Mouse (Mus musculus) liver, embryonic 11.5 days (tissue): ENCODE measurements around the gene Chst10. TPM values are rescaled to one million over a fixed set of nuclear protein-coding genes. Genes with fewer than 3 reads are reported as not detected.

Experiments
- ATAC-seq: fragments of 200-750 bp; cut with Nextera tagmentation; replicated peaks from 2 replicates; pipeline ENCODE4 v1.8.0; 2017; ENCODE audit warnings: moderate number of reproducible peaks, mild to moderate bottlenecking, moderate TSS enrichment, moderate library complexity; ENCODE audit not compliant: low FRiP score
- DNase-seq: peaks from one replicate; pipeline ENCODE4 v3.0.0-alpha.2; 2017; ENCODE audit warnings: low spot score
- H3K27ac ChIP-seq: fragments of 300-500 bp; sonication (generic); 2 replicates; pipeline ENCODE4 v1.5.1; 2014; ENCODE audit warnings: mild to moderate bottlenecking, low read depth, low read length, control low read depth
- H3K27me3 ChIP-seq: fragments of 300-500 bp; sonication (generic); replicated peaks from 2 replicates; pipeline ENCODE4 v1.6.1; 2014; ENCODE audit warnings: low read length, mixed read lengths; ENCODE audit not compliant: control insufficient read depth, insufficient read depth
- H3K36me3 ChIP-seq: fragments of 300-500 bp; sonication (generic); 2 replicates; pipeline ENCODE4 v1.6.1; 2014; ENCODE audit warnings: mild to moderate bottlenecking, low read length, moderate library complexity, mixed read lengths; ENCODE audit not compliant: control insufficient read depth, insufficient read depth
- H3K4me1 ChIP-seq: fragments of 300-500 bp; sonication (generic); replicated peaks from 2 replicates; pipeline ENCODE4 v1.6.1; 2014; ENCODE audit warnings: low read length, mixed read lengths; ENCODE audit not compliant: control insufficient read depth, insufficient read depth
- H3K4me2 ChIP-seq: fragments of 300-500 bp; sonication (generic); 2 replicates; pipeline ENCODE4 v1.6.1; 2014; ENCODE audit warnings: mild to moderate bottlenecking, control low read depth, moderate library complexity
- H3K4me3 ChIP-seq: fragments of 300-500 bp; sonication (generic); 2 replicates; pipeline ENCODE4 v1.5.1; 2014; ENCODE audit warnings: low read depth, low read length, control low read depth
- H3K9ac ChIP-seq: fragments of 300-500 bp; sonication (generic); 2 replicates; pipeline ENCODE4 v1.6.1; 2014; ENCODE audit warnings: low read depth, low read length, control low read depth
- H3K9me3 ChIP-seq: fragments of 300-500 bp; sonication (generic); 2 replicates; pipeline ENCODE4 v1.6.1; 2016; ENCODE audit warnings: low read length, inconsistent platforms, mixed read lengths; ENCODE audit not compliant: control insufficient read depth
- WGBS: fragments of 180-500 bp; shearing (Covaris S2); extraction: QIAGEN DNeasy Blood & Tissue Kit; methylation state at CpG from one replicate; pipeline ENCODE4 v1.1.7; 2014; 5-methylcytosine and 5-hydroxymethylcytosine counted together
- polyA plus RNA-seq: library from polyadenylated mRNA; unstranded; fragments of >200 nt; fragmentation: Nextera tagmentation; extraction: Ambion mirVana; gene quantifications from 2 replicates; pipeline ENCODE4 v1.2.1, GENCODE M21; 2014

Gene Chst10
- polyA plus RNA-seq, 1 experiment from 2014 or later = 2.9 TPM

DNA sequence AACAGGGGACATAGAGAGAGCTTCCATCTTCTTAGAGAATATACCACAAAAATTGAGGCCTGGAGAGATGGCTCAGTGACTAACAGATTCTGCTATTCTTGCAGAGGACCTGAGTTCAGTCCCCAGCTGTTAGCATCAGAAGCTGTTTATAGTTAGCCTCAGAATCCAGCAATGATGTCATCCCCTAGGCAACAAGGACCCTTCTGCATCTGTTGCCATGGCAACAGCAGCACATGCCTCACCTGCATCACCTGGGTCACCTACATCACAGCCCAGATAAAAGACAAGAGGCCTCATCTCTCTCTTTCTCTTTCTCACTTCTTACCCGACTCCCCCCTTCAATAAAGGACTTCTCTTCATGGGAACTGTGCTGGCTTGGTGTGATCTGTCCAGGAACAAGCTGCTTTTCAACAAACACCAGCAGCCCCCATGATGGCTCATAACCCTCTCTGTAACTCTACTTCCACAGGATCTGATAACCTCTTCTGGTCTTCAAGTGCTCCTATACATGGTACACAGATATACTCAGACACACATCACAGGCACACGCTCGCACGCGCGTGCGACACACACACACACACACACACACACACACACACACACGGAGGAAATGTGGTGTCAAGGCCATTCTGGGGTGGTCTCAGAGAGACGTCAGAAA, 37.0 kb downstream of the Chst10 start:
- Histone ChIP-seq H3K4me1 (no peaks in the 10 kb centered on the region), H3K36me3 (no peaks in the 10 kb centered on the region), H3K9ac (no peak overlapping the region), H3K4me2 (no peak overlapping the region), H3K9me3 (no peaks in the 10 kb centered on the region), H3K27me3 (no peaks in the 10 kb centered on the region), H3K4me3 (no peak overlapping the region), H3K27ac (no peak overlapping the region)
- WGBS = 83% methylated on average over 9 of the region's 9 CpGs
- DNase-seq (no peak), ATAC-seq (no peak)

- WGBS = 77% methylated on average over 5 of the region's 5 CpGs
- ATAC-seq (no peak), DNase-seq (no peak)
- no peaks in the 10 kb centered on the region for H3K27me3 ChIP-seq
- no peaks in the 10 kb centered on the region for H3K36me3 ChIP-seq
- no peak overlapping the region for H3K4me3 ChIP-seq
- H3K4me1 ChIP-seq = no peaks in the 10 kb centered on the region
- no peak overlapping the region for H3K27ac ChIP-seq
- H3K9me3 ChIP-seq = no peaks in the 10 kb centered on the region
- H3K4me2 ChIP-seq = no peak overlapping the region
- no peak overlapping the region for H3K9ac ChIP-seq
Measured at GRCm38 (mm10) chr1:38860207-38860606, 37.8 kb downstream of the Chst10 start.

- no peak overlapping the region for H3K9ac ChIP-seq
- ATAC-seq (no peak), DNase-seq (no peak)
- no peaks in the 10 kb centered on the region for H3K9me3 ChIP-seq
- no peak overlapping the region for H3K4me2 ChIP-seq
- H3K27me3 ChIP-seq = no peaks in the 10 kb centered on the region
- H3K4me3 ChIP-seq = no peak overlapping the region
- H3K36me3 ChIP-seq = no peaks in the 10 kb centered on the region
- WGBS = 23% methylated on average over 3 of the region's 3 CpGs
- H3K4me1 ChIP-seq = no peaks in the 10 kb centered on the region
- no peak overlapping the region for H3K27ac ChIP-seq
Measured at GRCm38 (mm10) chr1:38856196-38856595, 41.8 kb downstream of the Chst10 start.

GRCm38 (mm10) chr1:38852250-38852649, 45.7 kb downstream of the Chst10 start:
- Histone ChIP-seq H3K36me3 (no peaks in the 10 kb centered on the region), H3K4me1 (no peaks in the 10 kb centered on the region), H3K27ac (no peak overlapping the region), H3K4me3 (no peak overlapping the region), H3K27me3 (no peaks in the 10 kb centered on the region), H3K4me2 (no peak overlapping the region), H3K9ac (no peak overlapping the region), H3K9me3 (no peaks in the 10 kb centered on the region)
- no peak for DNase-seq
- WGBS = 57% methylated on average over 2 of the region's 2 CpGs
- no peak for ATAC-seq

GRCm38 (mm10) chr1:38850650-38851049, 47.3 kb downstream of the Chst10 start:
- DNase-seq (no peak), ATAC-seq (no peak)
- Histone ChIP-seq H3K4me1 (no peaks in the 10 kb centered on the region), H3K4me3 (no peak overlapping the region), H3K36me3 (no peaks in the 10 kb centered on the region), H3K9me3 (no peaks in the 10 kb centered on the region), H3K9ac (no peak overlapping the region), H3K4me2 (no peak overlapping the region), H3K27me3 (no peaks in the 10 kb centered on the region), H3K27ac (no peak overlapping the region)
- WGBS = 47% methylated on average over 2 of the region's 2 CpGs

DNA sequence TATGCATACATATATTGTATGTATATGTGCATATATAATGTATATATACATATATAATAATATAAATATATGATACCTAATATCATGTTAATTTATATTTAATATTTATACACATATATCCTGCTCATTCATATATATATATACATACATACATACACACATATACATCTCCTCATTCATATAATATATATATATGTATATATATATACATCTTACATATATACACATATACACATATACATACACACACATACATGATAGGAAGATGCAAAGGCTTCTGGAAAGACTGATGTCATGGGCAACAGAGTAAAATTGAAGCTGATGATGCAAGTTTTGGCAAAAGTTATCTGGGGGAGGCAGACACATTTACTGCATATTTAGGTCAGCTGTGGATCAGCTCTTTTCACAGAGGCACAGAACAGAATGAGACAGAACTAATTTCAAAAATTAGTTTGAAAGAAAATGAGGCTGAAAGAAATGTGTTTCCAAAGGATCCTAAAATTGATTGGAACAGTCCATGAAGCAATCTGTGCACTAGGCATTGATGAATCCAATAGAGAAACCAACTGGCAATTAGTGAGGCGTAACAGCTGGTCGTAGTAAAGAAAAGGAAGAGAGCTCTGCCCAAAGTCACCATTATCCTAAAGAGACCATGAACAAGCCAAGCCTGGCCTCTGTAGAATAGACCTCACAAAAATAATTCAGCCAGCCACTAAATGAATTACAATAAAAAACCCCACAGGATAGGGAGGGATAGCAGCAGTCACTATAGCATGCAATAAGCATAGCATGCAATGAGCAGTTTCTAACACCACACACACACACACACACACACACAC, 49.3 kb downstream of the Chst10 start:
- Histone ChIP-seq H3K36me3 (no peaks in the 10 kb centered on the region), H3K27me3 (no peaks in the 10 kb centered on the region), H3K4me2 (no peak overlapping the region), H3K9me3 (no peaks in the 10 kb centered on the region), H3K27ac (no peak overlapping the region), H3K4me3 (no peak overlapping the region), H3K9ac (no peak overlapping the region), H3K4me1 (no peaks in the 10 kb centered on the region)
- 86% methylated on average over 2 of the region's 2 CpGs for WGBS
- ATAC-seq (no peak), DNase-seq (no peak)

GRCm38 (mm10) chr1:38847975-38848374, 50.0 kb downstream of the Chst10 start:
- no peak overlapping the region for H3K4me2 ChIP-seq
- no peaks in the 10 kb centered on the region for H3K27me3 ChIP-seq
- no peaks in the 10 kb centered on the region for H3K36me3 ChIP-seq
- H3K9ac ChIP-seq = no peak overlapping the region
- ATAC-seq (no peak), DNase-seq (no peak)
- H3K27ac ChIP-seq = no peak overlapping the region
- H3K4me1 ChIP-seq = no peaks in the 10 kb centered on the region
- no peaks in the 10 kb centered on the region for H3K9me3 ChIP-seq
- 74% methylated on average over 11 of the region's 11 CpGs for WGBS
- H3K4me3 ChIP-seq = no peak overlapping the region

DNA sequence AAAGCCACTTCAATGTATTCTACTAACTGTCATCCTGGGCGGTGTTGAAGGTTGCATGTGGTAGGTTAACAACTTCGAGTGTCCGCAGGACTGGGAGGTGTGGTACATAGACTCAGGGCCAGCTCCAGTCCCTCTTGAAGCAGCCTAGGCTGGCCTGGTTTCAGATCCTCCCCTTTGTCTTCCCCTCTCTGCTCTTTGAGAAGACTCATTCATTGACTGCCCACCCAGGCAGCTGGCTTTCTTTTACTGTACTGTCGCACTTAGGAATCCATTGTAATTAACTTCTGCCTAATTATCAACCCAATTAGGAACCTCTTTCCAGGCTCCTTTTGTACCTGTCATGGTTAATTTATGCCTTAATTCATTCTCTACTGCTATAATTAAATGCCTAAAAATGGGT, 54.7 kb downstream of the Chst10 start:
- no peak overlapping the region for H3K4me2 ChIP-seq
- H3K4me3 ChIP-seq = no peak overlapping the region
- 73% methylated on average over 4 of the region's 4 CpGs for WGBS
- peaks cover 2% of the 10 kb centered on the region for H3K27me3 ChIP-seq
- ATAC-seq = no peak
- no peaks in the 10 kb centered on the region for H3K4me1 ChIP-seq
- no peaks in the 10 kb centered on the region for H3K9me3 ChIP-seq
- H3K36me3 ChIP-seq = no peaks in the 10 kb centered on the region
- no peak overlapping the region for H3K9ac ChIP-seq
- no peak overlapping the region for H3K27ac ChIP-seq
- DNase-seq = no peak

DNA sequence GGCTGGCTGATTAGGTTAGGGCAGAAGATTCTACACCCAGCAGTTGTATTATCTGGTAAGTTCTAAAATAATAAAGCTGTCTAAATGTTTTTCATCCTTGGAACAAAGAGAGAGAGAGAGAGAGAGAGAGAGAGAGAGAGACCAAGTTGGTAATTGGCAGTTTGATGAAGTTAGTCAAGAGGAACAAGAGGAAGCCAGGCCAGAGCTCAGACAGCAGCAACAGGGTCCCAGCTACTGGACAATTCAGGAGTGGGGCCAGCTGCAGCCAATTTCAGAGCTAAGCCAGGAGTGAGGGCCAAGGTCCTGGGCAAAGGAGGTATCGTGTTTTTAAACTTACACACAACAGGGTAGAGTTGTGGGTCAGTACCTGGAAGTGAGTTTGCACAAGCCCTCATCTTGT, 55.1 kb downstream of the Chst10 start:
- H3K4me3 ChIP-seq = no peak overlapping the region
- WGBS = 79% methylated on average over 1 of the region's 1 CpGs
- H3K27me3 ChIP-seq = peaks cover 6% of the 10 kb centered on the region
- no peak overlapping the region for H3K4me2 ChIP-seq
- H3K4me1 ChIP-seq = no peaks in the 10 kb centered on the region
- no peaks in the 10 kb centered on the region for H3K36me3 ChIP-seq
- no peaks in the 10 kb centered on the region for H3K9me3 ChIP-seq
- no peak overlapping the region for H3K9ac ChIP-seq
- DNase-seq (no peak), ATAC-seq (no peak)
- no peak overlapping the region for H3K27ac ChIP-seq
